Mouse (Mus musculus): ENCODE measurements around the gene Trip12.

Trip12 gene

DNA sequence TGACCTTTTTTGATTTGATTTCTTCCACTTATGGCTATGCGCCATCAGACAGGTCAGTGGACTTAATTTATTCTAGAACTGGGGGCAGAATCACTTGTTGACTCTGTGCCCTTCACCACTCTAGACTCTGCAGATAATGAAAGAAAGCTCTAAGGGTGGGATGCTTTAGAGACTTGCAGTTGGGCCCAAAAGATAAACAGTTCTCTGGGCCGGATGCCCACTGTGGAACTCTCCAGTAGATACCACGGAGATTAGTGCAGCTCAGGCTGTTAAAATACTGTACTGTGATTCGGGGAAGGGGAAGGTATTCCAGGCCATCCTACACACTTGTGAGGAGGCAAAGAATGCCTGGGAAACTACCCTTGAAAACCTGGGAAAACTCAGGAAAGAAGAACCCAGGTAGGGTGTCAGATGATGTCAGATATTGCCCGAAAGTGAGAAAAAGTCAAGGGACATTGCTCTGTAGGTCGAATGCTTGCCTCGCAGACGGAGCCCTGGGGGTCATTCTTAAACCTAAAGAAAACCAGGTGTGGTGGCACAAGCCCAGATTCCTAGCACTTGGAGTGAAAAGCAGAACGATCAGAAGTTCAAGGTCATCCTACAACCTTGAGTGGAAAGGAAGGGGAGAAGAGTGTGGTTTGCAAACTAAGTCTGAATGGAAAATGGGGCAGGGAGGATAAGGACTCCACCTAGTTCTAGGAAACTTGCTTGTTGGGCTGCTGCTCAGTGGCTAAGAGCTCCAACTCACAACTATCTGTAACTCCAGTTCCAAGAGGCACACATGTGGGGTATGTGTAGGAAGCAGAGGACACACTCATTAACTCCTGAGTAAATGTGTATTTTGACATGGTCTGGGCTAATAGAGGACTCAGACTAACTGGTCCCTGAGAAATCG is 20.3 kb upstream of the Trip12 start:
- no peak for DNase-seq (ENCODE audit: extremely low read depth, low read depth, low spot score)

DNA sequence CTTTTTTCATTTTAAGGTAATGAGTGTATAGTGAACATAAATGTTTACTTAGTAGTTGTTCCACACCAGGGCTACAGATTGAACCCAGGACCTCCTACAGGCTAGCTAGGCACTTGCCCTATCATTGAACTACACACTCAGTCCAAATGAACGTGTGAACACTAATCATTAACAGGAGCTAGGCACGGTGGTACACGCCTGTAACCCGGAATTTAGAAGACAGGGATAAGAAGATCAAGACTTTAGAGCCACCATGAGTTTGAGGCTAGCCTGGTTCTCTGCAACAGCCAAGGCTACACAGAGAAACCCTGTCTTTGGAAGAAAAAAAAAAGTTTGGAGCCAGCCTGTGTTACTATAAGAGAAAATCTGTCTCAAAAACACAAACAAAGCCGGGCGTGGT is 19.3 kb upstream of the Trip12 start:
- DNase-seq (ENCODE audit: extremely low read depth, low read depth, low spot score): no peak

DNA sequence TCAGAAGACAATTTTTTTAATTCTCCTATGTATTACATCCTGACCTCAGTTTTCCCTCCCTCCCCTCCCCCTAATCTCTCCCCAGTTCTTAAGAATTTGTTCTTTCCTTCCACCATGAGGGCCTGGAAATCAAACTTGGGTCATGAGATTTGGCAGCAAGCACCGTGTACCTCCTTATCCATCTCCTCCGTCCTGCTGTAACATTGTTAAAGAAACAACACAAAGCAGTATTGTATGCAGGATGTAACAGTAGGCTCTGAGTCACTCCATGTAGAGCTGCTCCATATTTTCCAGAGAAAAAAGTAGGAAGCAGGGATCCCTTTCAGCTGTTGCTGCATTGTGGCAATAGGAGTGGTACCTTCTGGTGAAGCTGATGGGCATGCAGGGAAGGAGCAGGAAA is 15.4 kb upstream of the Trip12 start:
- DNase-seq (ENCODE audit: extremely low read depth, low read depth, low spot score): no peak

DNA sequence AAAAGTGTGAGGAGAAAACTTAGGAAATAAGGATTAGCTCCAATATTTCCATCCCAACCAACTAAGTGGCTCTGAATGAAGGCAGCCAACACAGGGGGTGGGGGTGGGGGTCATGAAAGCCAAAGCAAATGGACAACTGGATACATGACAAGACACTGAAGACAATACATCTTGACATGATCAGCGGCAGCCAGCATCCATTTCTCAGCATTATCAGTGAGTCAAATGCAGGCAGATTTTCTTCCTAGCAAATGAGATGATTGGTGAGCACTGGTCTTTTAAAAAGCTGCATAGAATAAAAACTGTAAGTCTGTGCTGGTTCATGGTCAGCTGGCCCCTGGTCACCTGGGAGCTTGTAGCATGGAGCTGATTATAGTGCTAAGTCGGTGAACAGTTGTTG is 14.7 kb upstream of the Trip12 start:
- DNase-seq (ENCODE audit: extremely low read depth, low read depth, low spot score): no peak

DNA sequence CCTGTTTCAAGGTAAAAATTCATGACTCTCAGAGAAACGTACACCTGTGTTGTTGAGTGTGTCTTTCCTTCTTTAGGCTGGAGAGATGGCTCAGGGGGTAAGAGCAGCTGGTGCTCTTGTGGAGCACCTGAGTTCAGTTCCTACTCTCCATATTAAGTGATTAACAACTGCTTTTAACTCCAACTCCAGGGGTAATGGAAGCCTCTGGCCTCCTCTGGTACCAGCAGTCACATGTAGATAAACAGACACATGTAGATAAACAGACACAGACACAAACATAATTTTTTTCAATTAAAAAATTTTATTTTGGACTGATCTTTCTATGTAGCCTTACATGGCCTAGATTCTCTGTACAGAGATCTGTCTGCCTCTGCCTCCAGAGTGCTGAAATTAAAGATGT is 13.4 kb upstream of the Trip12 start:
- DNase-seq (ENCODE audit: extremely low read depth, low read depth, low spot score): no peak

DNA sequence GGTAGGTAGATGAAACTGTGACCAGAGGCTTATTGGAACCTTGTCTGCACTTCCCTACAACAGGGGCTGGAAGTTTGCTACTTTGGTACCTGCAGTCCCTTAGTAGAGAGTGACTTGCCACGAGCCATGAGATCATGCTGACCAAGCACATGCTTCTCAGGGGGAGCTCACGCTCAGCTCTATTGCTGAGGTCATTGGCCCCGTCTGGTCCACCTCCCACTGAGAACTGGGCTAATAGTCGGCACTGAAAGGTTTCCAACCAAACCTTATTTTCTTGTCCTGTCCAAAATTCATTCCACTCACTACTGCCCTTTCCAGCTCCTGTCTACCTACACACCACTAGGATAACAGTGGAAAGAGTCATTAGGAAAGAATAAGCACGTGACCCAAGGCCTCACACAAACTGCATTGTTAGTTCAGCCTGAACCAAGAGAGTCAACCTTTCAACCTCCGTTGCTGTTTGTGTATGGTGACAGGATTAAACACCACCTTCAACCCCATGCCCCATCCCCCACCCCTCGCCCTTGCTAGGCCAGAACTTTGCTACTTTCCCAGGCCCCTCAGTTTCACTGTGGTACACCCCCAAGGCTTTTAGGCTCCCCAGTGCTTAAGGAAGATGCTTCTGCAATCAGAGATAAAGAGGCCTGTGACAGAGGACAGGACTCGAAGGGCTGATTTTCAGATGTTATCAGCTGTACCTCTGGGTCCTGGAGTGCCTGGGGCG is 11.4 kb upstream of the Trip12 start:
- no peak for DNase-seq (ENCODE audit: extremely low read depth, low read depth, low spot score)

DNA sequence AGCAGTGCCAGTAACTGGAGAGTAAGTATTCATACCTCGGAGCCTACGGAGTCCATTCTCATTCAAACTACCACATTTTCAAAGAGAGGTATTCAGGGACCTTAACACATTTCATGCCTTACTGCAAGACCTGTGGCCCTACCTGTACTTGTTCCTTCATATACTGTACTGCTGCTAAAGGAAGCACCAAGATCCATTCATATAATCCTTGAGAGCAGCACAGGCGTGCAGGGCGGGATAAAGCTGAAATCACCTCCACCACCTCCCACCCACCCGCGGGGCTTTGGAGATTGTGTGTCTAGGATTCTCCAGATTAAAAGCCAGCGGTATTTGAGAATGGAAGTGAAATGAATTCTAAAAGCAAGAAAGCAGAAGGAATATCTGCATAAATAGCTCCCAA is 10.2 kb upstream of the Trip12 start:
- DNase-seq (ENCODE audit: extremely low read depth, low read depth, low spot score): no peak

DNA sequence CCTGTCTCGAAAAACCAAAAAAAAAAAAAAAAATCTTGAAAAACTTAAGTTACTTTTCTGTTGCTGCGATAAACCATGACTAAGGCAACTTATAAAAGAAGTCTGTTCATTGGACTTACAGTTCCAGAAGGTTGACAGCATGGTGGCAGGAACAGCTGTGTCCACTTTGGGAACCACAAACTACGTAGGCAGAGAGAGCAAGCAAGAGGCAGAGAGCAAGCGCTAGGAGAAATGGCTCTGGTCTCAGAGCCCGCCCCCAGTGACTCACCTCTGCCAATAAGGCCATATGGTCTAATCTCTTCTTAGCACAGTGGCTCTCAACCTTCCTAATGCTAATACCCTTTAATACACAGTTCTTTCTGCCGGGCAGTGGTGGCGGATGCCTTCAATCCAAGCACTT is 9.5 kb upstream of the Trip12 start:
- DNase-seq (ENCODE audit: extremely low read depth, low read depth, low spot score): no peak

DNA sequence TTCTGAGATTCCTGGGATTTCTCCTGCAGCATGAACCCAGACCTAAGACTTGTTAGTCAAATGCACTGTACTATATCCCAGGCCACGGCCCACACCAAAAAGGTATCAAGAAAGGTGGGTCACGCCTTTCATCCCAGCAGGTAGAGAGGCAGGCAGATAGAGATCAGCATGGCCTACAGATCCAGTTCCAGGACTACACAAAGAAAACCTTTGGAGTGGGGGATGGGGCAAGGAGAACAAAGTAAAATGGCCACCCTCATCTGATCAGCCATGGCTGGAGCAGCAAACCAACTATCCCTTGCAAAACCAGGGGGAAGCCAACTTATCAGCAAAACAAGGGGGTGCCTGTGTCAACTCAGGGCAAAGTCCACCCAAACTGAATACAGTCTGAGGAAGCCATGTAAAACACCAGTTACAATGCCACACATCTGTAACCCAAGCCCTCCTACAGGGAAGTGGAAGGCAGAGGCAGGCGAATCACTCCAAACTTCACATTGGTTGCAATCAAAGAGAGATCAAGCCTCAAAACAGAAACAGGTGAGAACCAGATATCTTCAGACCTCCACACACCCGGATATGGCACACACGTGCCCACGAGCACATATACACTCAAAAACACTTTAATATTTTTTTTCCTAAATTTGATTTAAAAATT is 8.6 kb upstream of the Trip12 start:
- DNase-seq (ENCODE audit: extremely low read depth, low read depth, low spot score): no peak

DNA sequence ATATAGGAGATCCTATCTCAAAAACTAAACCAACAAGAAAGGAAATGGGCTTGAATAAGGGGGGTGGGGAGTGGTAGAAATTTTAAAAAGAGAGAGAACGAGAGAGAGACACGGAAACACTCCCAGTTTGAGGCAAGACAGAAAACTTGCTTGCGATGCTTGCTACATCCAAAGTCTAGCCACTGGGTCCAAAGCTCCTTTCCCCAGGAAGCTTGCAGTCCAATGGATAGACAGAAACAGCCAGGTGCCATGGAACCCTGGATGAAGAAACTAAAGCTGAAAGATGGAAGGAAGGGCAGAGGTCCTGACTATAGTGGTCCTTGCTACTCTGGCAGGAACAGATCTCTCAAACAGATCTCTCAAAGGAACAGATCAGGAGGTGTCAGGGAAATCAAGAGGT is 8.0 kb upstream of the Trip12 start:
- DNase-seq (ENCODE audit: extremely low read depth, low read depth, low spot score): no peak

DNA sequence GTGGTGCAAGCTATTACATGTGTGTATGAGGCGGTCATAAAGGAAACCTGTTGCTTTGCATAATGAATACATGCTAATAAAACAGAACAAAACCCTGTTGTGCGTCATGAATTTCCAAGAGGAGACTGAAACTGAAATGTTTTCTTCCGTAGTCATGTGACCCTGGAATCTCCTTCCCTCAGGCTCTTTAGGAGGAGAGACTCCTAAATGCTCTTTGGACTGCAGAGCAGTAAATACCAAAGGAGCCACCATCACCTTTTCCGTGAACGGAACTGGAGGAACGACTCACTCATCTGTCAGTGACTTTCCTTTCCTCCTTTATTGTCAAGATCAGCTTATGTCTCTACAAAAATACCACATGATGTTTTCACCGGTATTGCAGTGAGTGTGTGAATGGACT is 7.4 kb upstream of the Trip12 start:
- no peak for DNase-seq (ENCODE audit: extremely low read depth, low read depth, low spot score)

DNA sequence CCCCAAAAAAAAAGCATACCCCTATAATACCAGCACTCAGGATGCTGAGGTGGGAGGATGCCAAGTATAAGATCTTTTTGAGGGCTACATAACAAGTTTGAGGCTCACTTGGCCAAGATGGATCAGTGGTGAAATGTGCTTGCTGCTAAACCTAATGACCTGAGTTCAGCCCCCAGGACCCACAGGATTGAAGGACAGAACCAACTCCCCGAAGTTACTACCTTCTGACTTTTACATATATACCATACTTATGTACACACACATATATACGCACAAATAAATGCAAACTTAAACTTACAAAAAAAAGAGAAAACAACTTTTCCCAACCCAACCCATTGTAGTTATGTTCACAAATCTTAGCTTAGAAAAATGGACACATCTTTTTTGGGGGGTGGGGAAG is 3.0 kb upstream of the Trip12 start:
- DNase-seq (ENCODE audit: extremely low read depth, low read depth, low spot score): no peak

DNA sequence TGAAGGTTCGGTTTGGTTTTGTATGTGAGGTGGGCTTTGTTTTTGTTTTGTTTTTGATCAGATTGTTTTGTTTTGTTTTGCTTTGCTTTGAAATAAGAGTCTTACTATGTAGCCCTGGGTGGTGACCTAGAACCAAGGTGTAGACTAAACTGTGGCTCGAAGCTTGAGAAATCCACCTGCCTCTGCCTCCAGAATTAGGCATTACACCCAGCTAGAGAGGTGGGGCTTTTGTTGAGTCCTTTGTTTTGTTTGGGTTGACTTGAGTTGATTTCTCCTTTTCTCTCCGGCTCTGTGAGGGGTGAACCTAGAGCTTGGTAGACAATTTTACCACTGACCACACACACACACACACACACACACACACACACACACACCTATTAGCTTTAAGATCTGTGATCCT is 745 bp upstream of the Trip12 start:
- no peak for DNase-seq (ENCODE audit: extremely low read depth, low read depth, low spot score)

DNA sequence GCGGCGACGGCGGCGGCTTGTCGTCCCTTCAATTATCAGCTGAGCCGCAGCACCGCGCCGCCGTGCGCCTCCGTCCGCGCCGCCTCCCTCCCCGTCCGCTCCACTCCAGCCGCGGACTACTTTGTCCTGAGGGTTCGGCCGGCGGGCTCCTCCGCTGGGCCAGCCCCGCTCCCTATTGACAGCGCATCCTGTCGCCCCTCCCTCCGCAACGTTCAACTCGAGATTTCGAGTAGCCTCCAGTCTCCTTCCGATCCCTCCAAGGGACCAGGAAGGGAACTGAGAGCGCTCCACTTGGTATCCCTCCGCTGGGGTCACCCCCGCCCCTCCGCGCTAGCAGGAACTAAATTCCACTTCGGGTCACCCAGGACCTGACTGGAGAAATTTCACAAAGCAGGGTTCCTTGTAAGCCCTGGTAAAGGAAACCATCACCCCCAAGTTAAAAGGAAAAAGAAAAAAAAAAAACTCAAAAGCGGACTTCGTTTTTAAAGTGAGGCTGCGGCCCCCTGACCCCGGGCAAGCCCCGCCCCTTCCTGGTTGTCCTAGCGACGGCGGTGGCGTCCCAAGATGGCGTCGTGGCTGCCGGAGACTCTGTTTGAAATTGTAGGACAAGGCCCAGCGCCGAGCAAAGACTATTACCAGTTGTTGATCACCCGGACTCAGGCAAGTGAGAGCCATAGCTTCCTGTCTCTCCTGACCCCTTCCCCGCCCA is 853 bp downstream of the Trip12 start, which contains the start of gene Fbxo36:
Gene Fbxo36 (plus strand): TSS at position 533 of the 709 bp plus-strand sequence.
- DNase-seq (ENCODE audit: extremely low read depth, low read depth, low spot score): peak; percentile 42

DNA sequence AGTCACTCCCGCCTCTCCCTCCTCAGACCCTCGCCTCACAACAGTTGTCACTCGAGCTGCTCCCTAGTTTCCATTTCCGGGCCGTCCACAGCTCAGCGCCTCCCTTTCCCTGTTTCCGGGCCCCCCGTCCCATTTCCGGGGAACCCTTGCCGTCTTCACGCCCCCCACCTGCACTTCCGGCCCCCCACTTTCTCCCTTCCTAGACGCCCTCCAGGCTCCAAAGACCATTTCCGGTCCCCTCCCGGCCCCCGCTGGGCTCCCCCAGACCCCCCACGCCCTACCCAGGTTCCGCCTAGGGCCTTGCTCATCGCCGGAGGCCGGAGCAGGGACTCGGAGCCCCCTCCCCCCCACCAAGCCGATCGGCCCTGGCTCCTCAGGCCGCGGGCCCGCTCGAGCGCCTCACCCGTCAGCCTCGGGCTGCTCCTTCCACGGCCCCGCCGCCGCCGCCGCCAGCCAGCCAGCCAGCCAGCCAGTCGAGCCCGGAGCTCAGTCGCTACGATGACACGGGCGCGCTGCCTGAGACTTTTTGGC is 1.6 kb downstream of the Trip12 start:
- DNase-seq (ENCODE audit: extremely low read depth, low read depth, low spot score): no peak

DNA sequence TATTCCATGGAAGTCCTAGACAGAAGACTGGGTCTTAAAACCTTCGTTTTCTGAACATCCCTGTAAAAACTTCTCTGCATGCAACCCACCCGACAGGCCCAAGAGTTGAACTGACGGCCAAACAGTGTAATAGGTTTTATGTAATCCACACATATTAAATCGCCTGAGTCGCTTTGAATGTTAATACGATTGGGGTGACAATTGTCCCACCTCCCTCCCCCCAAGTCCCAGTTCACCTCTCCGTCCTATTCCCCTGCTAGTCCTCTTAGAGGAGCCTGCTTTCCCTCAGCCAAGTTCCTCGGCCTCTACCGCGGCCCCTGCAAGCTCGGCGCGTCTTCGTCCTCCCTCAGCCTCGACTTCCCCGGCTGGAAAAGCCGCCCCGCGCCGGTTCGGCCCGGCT is 2.2 kb downstream of the Trip12 start:
- no peak for DNase-seq (ENCODE audit: extremely low read depth, low read depth, low spot score)

DNA sequence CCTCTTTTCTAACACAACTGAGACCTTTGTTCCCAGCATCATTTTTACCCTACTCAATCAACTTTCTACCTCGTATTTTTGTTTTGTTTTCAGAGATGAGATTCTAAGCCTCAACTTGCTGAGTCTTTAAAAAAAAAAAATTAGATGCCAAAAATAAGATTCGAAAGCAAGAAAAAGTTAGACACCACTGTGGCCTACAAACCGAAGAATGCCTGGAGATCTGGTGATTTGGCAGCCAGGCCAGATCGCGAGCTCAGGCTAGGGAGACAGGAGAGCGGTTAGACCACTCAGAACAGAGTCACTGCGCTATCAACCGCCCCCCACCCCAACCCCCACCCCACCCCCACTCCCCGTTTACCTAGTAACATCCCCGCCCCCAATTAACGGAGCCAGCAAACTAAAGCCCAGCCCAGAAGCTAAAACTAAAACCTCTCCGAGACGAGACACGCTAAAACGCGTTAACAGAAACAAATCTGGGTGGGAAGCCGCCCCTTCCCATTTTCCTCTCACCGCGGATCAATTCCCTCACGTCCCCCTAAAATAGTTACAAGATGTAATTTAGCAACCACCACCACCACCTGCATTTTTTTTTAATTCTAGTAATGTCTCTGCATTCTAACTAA is 2.7 kb downstream of the Trip12 start:
- no peak for DNase-seq (ENCODE audit: extremely low read depth, low read depth, low spot score)

DNA sequence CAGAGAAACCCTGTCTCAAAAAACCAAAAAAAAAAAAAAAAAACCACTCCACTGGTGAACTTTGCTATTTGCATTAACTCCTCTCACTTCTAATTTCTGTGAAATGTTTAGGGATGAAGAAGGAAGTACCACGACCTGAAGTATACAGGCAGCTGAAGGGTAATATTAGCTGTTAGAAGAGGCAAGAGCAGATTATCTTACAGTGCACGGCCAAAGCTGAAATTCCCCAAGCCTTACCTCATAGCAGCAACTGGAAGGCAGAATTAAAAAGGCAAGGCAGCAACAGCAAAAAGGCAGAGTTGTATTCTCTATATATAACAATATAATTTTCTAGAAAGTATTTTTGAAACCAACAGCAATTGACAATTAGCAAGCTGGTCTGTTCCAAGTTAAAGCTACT is 15.2 kb downstream of the Trip12 start:
- DNase-seq (ENCODE audit: extremely low read depth, low read depth, low spot score): no peak

DNA sequence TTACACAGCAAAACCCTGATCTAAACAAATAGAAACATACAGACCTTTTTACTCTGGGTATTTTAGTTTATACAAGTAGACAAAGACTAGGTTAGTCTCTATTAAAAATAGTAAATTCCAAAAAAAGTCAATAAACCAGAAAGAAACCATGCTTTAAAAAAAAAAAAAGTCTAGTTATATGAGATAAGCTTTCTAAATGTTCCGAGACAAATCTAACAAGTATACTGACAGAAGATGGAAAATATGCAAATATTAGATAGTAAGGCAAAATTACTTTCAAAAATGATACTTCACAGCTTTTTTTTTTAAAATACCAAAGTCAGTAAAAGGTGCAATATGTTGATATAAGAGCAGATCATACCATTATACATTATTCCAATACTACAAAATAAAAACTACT is 22.7 kb downstream of the Trip12 start:
- DNase-seq (ENCODE audit: extremely low read depth, low read depth, low spot score): no peak

DNA sequence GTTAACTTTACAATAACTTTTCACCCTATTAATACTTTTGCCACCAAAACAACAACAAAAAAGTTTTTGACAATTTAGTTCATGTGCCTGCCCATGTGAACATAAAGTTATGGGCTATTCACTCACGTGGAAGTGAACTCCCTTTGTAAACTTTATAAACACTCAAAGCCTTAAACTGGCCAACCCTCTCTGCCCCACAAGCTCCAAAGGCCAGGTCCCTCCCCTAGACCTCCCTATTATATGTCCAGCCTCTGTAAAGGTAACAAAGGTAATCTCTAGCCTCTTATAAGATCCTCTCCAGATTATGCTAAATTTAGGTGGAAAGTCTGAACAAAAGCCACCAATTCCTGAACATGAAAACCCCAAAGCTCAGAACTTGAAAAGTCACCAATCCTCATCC is 36.5 kb downstream of the Trip12 start:
- DNase-seq (ENCODE audit: extremely low read depth, low read depth, low spot score): no peak

DNA sequence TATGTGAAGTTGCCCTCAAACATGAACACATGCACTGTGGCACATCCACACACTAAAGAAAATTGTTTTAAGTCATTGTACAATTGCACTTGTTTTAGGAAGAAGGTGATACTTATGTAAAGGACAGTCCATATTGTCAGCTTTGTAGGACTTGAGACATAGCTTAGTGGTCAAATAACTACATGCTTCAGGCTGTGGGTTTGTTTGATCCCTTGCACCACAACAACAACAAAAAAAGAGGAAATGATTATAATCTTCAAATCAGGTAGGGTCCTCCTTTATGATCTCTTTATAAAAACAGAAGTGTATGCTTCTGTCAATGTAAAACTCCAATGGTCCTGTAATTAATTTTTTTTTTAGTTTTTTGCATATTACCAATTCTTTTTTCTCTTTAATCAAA is 41.1 kb downstream of the Trip12 start:
- DNase-seq (ENCODE audit: extremely low read depth, low read depth, low spot score): no peak
